Mouse (Mus musculus) limb, embryonic 11.5 days (tissue): ENCODE measurements around the gene Yipf2. TPM values are rescaled to one million over a fixed set of nuclear protein-coding genes. Genes with fewer than 3 reads are reported as not detected.
"Not testable (repeated sequence)": the region's sequence is repeated elsewhere in the genome, so short reads cannot be mapped to it uniquely, and the experiment has no call there.

Source experiments
- ATAC-seq: fragments of 200-750 bp; cut with Nextera tagmentation; 2 replicates; pipeline ENCODE4 v1.8.0; 2017; ENCODE audit warnings: low read depth; ENCODE audit not compliant: insufficient number of reproducible peaks, low FRiP score, low TSS enrichment
- DNase-seq: peaks from one replicate; pipeline ENCODE4 v3.0.0-alpha.2; 2015; ENCODE audit warnings: low spot score
- H3K27ac ChIP-seq: fragments of 300-500 bp; sonication (generic); replicated peaks from 2 replicates; pipeline ENCODE4 v1.5.1; 2014; ENCODE audit warnings: low read depth, mild to moderate bottlenecking, low read length
- H3K27me3 ChIP-seq: fragments of 300-500 bp; sonication (generic); 2 replicates; pipeline ENCODE4 v1.6.1; 2014; ENCODE audit warnings: mild to moderate bottlenecking, low read length, mixed read lengths; ENCODE audit not compliant: control insufficient read depth, insufficient read depth
- H3K36me3 ChIP-seq: fragments of 300-500 bp; sonication (generic); 2 replicates; pipeline ENCODE4 v1.6.1; 2014; ENCODE audit warnings: mild to moderate bottlenecking, low read length, moderate library complexity, mixed read lengths; ENCODE audit not compliant: control insufficient read depth, insufficient read depth
- H3K4me1 ChIP-seq: fragments of 300-500 bp; sonication (generic); 2 replicates; pipeline ENCODE4 v1.6.1; 2014; ENCODE audit warnings: low read length, mixed read lengths; ENCODE audit not compliant: control insufficient read depth, insufficient read depth
- H3K4me2 ChIP-seq: fragments of 300-500 bp; sonication (generic); 2 replicates; pipeline ENCODE4 v1.6.1; 2014; ENCODE audit warnings: low read depth, mild to moderate bottlenecking, moderate library complexity; ENCODE audit not compliant: severe bottlenecking
- H3K4me3 ChIP-seq: fragments of 300-500 bp; sonication (generic); 2 replicates; pipeline ENCODE4 v1.5.1; 2014; ENCODE audit warnings: low read depth, low read length
- H3K9ac ChIP-seq: fragments of 300-500 bp; sonication (generic); 2 replicates; pipeline ENCODE4 v1.6.1; 2014; ENCODE audit warnings: mild to moderate bottlenecking, low read length
- H3K9me3 ChIP-seq: fragments of 300-500 bp; sonication (generic); 2 replicates; pipeline ENCODE4 v1.6.1; 2016; ENCODE audit warnings: low read length; ENCODE audit not compliant: control insufficient read depth
- WGBS: fragments of 180-500 bp; shearing (Covaris S2); extraction: QIAGEN DNeasy Blood & Tissue Kit; methylation state at CpG from one replicate; pipeline ENCODE4 v1.1.7; 2014; 5-methylcytosine and 5-hydroxymethylcytosine counted together
- polyA plus RNA-seq: library from polyadenylated mRNA; unstranded; fragments of >200 nt; fragmentation: Nextera tagmentation; extraction: Ambion mirVana; gene quantifications from 2 replicates; pipeline ENCODE4 v1.2.1, GENCODE M21; 2014

The Yipf2 gene
- polyA plus RNA-seq, 1 experiment from 2014 or later, result 14.0 TPM

DNA sequence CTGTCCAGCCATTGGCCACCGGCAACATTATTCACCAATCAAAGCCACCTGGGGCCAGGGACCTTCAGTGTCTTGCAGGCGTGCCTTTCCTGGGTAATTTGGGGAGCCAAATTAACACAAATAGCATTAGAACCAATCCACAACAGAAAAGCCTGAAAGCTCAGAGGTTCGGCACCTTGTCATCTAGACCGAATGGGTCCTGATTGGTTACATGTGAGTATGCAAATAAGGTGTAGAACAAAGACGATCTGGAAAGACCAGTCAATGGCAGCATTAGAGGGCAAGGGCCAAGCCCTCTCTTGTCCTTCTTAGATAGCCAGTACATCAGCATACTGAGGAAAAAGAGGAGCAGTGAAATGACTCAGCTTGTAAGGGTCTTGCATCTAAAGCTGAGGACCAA is 13.2 kb upstream of the Yipf2 start:
- H3K4me1 ChIP-seq, result no peaks in the 10 kb centered on the region
- 70% methylated on average over 5 of the region's 5 CpGs for WGBS
- ATAC-seq, result no peak
- H3K4me3 ChIP-seq, result no peak overlapping the region
- no peak overlapping the region for H3K9ac ChIP-seq
- H3K27me3 ChIP-seq, result no peaks in the 10 kb centered on the region
- DNase-seq, result no peak
- H3K36me3 ChIP-seq, result no peaks in the 10 kb centered on the region
- no peaks in the 10 kb centered on the region for H3K9me3 ChIP-seq
- no peak overlapping the region for H3K27ac ChIP-seq
- H3K4me2 ChIP-seq, result no peak overlapping the region

DNA sequence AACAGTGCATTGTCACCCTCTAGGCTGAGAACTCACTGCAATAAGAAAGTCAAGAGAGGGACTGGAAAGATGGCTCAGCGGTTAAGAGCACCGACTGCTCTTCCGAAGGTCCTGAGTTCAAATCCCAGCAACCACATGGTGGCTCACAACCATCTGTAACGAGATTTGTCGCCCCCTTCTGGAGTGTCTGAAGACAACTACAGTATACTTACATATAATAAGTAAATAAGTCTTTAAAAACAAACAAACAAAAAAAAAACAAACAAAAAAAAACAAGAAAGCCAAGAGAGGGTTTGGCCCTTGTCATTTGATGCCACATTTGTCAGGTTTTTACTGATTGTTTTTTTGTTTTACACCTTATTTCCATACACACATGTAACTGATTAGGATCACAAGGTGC is 11.5 kb upstream of the Yipf2 start:
- 71% methylated on average over 5 of the region's 5 CpGs for WGBS
- DNase-seq, result no peak
- no peaks in the 10 kb centered on the region for H3K36me3 ChIP-seq
- no peak overlapping the region for H3K4me3 ChIP-seq
- H3K27ac ChIP-seq, result no peak overlapping the region
- no peak for ATAC-seq
- no peak overlapping the region for H3K4me2 ChIP-seq
- H3K9ac ChIP-seq, result no peak overlapping the region
- H3K9me3 ChIP-seq, result no peaks in the 10 kb centered on the region
- no peaks in the 10 kb centered on the region for H3K27me3 ChIP-seq
- H3K4me1 ChIP-seq, result no peaks in the 10 kb centered on the region

DNA sequence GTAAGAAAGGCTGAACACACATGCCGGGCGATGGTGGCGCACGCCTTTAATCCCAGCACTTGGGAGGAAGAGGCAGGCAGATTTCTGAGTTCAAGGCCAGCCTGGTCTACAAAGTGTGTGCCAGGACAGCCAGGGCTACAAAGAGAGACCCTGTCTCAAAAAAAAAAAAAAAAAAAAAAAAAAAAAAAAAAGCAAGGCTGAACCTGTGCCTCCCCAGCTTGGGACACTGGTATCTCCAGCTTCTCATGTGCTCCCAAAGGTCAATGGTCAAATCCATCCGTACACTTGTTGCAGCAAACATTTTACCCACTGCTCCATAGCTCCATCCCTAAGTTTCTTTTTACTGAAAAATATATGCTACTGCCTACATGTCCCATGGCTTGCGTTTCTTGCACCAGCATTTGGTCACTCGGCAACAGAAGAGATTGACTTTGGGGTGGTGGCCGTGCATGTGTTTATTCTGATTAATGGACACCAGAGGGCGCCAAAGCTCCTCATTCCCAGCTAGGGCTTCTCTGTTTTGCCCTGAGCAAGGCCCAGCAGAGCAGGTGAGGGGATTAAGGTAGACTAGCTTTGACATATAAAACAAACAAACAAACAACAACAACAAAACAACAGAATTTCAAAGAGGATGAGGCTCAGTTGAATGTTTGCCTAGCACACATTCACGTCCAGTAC is 9.2 kb upstream of the Yipf2 start:
- Histone ChIP-seq H3K27me3 (no peaks in the 10 kb centered on the region), H3K27ac (no peak overlapping the region), H3K9me3 (no peaks in the 10 kb centered on the region), H3K4me1 (no peaks in the 10 kb centered on the region), H3K36me3 (no peaks in the 10 kb centered on the region), H3K4me2 (no peak overlapping the region), H3K9ac (no peak overlapping the region), H3K4me3 (no peak overlapping the region)
- ATAC-seq (no peak), DNase-seq (peak; percentile 84)
- WGBS, result 50% methylated on average over 10 of the region's 10 CpGs

DNA sequence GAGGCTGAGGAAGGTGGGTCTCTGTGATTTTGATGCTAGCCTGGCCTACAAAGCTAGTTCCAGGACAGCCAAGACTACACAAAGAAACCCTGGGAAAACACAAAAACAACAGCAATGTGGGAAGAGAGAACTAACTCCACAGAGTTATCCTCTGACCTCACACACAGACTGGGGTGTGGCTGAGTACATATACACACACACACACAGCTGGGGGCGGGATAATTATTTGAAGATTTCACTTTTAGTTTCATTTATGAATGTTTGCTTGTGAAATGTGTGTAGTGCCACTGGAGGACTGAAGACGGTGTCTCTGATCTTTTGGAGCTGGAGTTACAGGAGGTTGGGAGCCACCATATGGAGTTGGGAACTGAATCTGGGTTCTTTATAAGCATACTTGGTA is 8.4 kb upstream of the Yipf2 start:
- H3K36me3 ChIP-seq, result no peaks in the 10 kb centered on the region; the same call in 1 of the 2 replicates
- H3K9ac ChIP-seq, result no peak overlapping the region
- H3K4me2 ChIP-seq, result no peak overlapping the region
- ATAC-seq, result no peak
- H3K9me3 ChIP-seq, result no peaks in the 10 kb centered on the region
- 80% methylated on average over 2 of the region's 2 CpGs for WGBS
- H3K4me3 ChIP-seq, result no peak overlapping the region
- no peak for DNase-seq
- H3K27me3 ChIP-seq, result no peaks in the 10 kb centered on the region
- no peak overlapping the region for H3K27ac ChIP-seq
- no peaks in the 10 kb centered on the region for H3K4me1 ChIP-seq

DNA sequence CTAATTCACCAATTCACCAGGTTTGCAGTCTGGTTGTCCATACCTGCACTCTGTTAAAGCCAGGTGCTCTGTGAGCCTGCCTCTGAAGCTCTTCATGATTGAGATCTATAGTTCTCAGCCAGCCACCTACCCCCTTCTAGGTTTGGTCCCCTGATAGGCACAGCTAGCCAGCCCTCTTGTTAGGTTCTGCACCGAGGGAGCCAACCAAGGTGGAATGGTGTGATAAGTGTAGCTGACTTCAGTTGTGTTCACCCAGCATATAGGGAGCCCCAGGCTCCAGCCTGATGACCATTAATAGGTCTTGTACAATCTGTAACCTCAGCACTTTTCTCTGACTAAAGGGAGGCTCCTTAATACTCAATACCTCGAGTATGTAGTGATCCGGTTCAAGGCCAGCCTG is 7.6 kb upstream of the Yipf2 start:
- no peaks in the 10 kb centered on the region for H3K4me1 ChIP-seq
- no peak overlapping the region for H3K27ac ChIP-seq

DNA sequence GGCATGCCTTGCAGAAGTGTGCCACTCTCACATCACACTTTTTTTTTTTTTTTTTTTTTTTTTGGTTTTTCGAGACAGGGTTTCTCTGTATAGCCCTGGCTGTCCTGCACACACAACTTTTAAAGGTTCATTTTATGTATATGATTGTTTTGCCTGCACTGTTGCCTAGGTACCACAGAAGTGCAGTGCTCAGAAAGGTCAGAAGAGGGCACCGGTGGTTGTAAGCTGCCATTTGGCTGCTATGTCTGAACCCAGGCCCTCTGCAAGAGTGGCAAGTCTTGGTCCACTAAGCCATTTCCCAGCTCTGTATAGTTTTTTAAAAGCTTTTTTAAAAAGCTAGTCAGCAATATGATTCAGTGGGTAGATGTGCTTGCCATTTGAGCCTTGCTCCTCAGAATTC is 5.6 kb upstream of the Yipf2 start:
- Histone ChIP-seq H3K4me3 (no peak overlapping the region), H3K9me3 (no peaks in the 10 kb centered on the region), H3K4me2 (no peak overlapping the region), H3K27me3 (no peaks in the 10 kb centered on the region), H3K27ac (no peak overlapping the region), H3K36me3 (no peaks in the 10 kb centered on the region; the same call in 1 of the 2 replicates), H3K9ac (no peak overlapping the region), H3K4me1 (peaks cover 5% of the 10 kb centered on the region; the same call in 1 of the 2 replicates)
- 49% methylated on average over 2 of the region's 2 CpGs for WGBS
- peak; percentile 48 for DNase-seq
- ATAC-seq, result no peak

More for the DNA sequence above, 7.6 kb upstream of the Yipf2 start:
- WGBS, result 81% methylated on average over 3 of the region's 3 CpGs
- ATAC-seq (no peak), DNase-seq (no peak)
- Histone ChIP-seq H3K4me3 (no peak overlapping the region), H3K27me3 (no peaks in the 10 kb centered on the region), H3K9me3 (no peaks in the 10 kb centered on the region), H3K36me3 (no peaks in the 10 kb centered on the region; the same call in 1 of the 2 replicates), H3K9ac (no peak overlapping the region), H3K4me2 (no peak overlapping the region)

DNA sequence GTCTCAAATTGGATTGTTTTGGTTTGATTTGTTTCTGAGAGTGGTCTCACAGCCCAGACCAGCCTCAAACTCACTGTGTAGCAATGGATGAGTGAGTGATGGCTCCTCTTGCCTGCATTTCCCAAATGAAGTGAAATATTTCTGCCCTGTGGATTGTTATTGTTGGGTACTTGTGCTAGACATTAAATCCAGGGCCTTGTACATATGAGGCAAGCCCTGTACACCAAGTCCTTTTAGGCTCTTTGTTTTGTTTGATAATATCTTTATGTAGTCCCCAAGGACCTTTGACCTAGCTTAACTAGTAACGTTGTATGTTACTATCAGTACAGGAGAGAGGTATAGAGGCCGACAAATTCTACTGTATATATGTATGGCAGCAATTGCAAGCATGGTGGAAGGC is 2.2 kb upstream of the Yipf2 start:
- DNase-seq, result no peak
- H3K4me2 ChIP-seq, result no peak overlapping the region
- WGBS, result 92% methylated on average over 2 of the region's 2 CpGs
- no peaks in the 10 kb centered on the region for H3K27me3 ChIP-seq
- no peaks in the 10 kb centered on the region for H3K9me3 ChIP-seq
- H3K4me3 ChIP-seq, result no peak overlapping the region
- H3K36me3 ChIP-seq, result peaks cover 2% of the 10 kb centered on the region
- no peak overlapping the region for H3K27ac ChIP-seq
- H3K9ac ChIP-seq, result no peak overlapping the region
- peaks cover 11% of the 10 kb centered on the region for H3K4me1 ChIP-seq
- ATAC-seq, result no peak

DNA sequence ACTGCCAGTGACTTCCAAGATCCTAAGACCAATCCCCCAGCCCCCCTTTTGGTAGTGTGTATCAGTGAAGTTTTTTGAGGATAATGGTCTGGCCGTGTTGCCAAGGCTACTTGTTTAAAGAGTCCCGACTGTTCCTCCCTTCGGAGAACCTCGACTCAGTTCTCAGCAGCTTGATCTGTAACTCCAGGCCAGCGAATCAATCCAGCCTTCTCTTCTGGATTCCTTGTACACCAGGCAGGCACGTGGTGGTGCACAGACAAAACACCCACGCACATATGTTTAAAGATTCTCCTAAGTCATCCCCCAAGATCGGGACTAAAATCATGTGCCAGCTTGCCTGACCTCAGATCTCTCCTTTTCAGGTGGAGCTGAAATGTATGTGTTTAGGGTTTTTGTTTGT is 1.7 kb upstream of the Yipf2 start:
- not testable (repeated sequence) for H3K9me3 ChIP-seq, H3K27me3 ChIP-seq, H3K27ac ChIP-seq, DNase-seq, ATAC-seq, H3K36me3 ChIP-seq, H3K9ac ChIP-seq, H3K4me3 ChIP-seq
- WGBS, result 92% methylated on average over 8 of the region's 8 CpGs
- peak overlapping the region; percentile 95; the same call in 1 of the 2 replicates for H3K4me2 ChIP-seq
- peaks cover 11% of the 10 kb centered on the region for H3K4me1 ChIP-seq
